Mouse (Mus musculus) heart, embryonic 16.5 days (tissue): Measurements from ENCODE around the gene Hdc. TPM values are rescaled to one million over a fixed set of nuclear protein-coding genes. Genes with fewer than 3 reads are reported as not detected.

Experiments used
- ATAC-seq: fragments of 200-750 bp; cut with Nextera tagmentation; replicated peaks from 2 replicates; pipeline ENCODE4 v1.8.0; 2017; ENCODE audit warnings: moderate number of reproducible peaks; ENCODE audit not compliant: insufficient read depth, low FRiP score; ENCODE audit errors: extremely low read depth
- H3K27ac ChIP-seq: fragments of 300-500 bp; sonication (generic); 2 replicates; pipeline ENCODE4 v1.5.1; 2014; ENCODE audit warnings: mild to moderate bottlenecking, low read length, control low read depth, moderate library complexity
- H3K27me3 ChIP-seq: fragments of 300-500 bp; sonication (generic); 2 replicates; pipeline ENCODE4 v1.6.1; 2014; ENCODE audit warnings: low read length, mixed read lengths; ENCODE audit not compliant: control insufficient read depth, insufficient read depth
- H3K36me3 ChIP-seq: fragments of 300-500 bp; sonication (generic); 2 replicates; pipeline ENCODE4 v1.6.1; 2014; ENCODE audit not compliant: control insufficient read depth, insufficient read depth
- H3K4me1 ChIP-seq: fragments of 300-500 bp; sonication (generic); 2 replicates; pipeline ENCODE4 v1.6.1; 2014; ENCODE audit warnings: low read length, mixed read lengths; ENCODE audit not compliant: control insufficient read depth, insufficient read depth
- H3K4me2 ChIP-seq: fragments of 300-500 bp; sonication (generic); 2 replicates; pipeline ENCODE4 v1.6.1; 2014; ENCODE audit warnings: low read depth, mild to moderate bottlenecking, control low read depth, low read length
- H3K4me3 ChIP-seq: fragments of 300-500 bp; sonication (generic); 2 replicates; pipeline ENCODE4 v1.5.1; 2014; ENCODE audit warnings: mild to moderate bottlenecking, control low read depth, low read length
- H3K9ac ChIP-seq: fragments of 300-500 bp; sonication (generic); 2 replicates; pipeline ENCODE4 v1.6.1; 2014; ENCODE audit warnings: low read length, control low read depth
- H3K9me3 ChIP-seq: fragments of 300-500 bp; sonication (generic); replicated peaks from 2 replicates; pipeline ENCODE4 v1.6.1; 2016; ENCODE audit warnings: low read length; ENCODE audit not compliant: control insufficient read depth
- WGBS: fragments of 180-500 bp; shearing (Covaris S2); extraction: QIAGEN DNeasy Blood & Tissue Kit; methylation state at CpG from one replicate; pipeline ENCODE4 v1.1.7; 2014; 5-methylcytosine and 5-hydroxymethylcytosine counted together
- polyA plus RNA-seq: library from polyadenylated mRNA; unstranded; fragments of >200 nt; fragmentation: Nextera tagmentation; extraction: Ambion mirVana; gene quantifications from 2 replicates; pipeline ENCODE4 v1.2.1, GENCODE M21; 2015

The Hdc gene
- polyA plus RNA-seq, 1 experiment from 2014 or later, result 11.4 TPM

- no peaks in the 10 kb centered on the region for H3K36me3 ChIP-seq
- no peak overlapping the region for H3K4me3 ChIP-seq
- H3K4me2 ChIP-seq, result no peak overlapping the region
- no peak for ATAC-seq
- no peak overlapping the region for H3K27ac ChIP-seq
- 0 out of 2 replicates have a peak, but pooled peaks cover 2% of the 10 kb centered on the region for H3K4me1 ChIP-seq
- H3K9me3 ChIP-seq, result no peaks in the 10 kb centered on the region
- 89% methylated on average over 7 of the region's 7 CpGs for WGBS
- H3K27me3 ChIP-seq, result no peaks in the 10 kb centered on the region
- H3K9ac ChIP-seq, result no peak overlapping the region
Observed at GRCm38 (mm10) chr2:126596347-126597072, 22.6 kb downstream of the Hdc start.

DNA sequence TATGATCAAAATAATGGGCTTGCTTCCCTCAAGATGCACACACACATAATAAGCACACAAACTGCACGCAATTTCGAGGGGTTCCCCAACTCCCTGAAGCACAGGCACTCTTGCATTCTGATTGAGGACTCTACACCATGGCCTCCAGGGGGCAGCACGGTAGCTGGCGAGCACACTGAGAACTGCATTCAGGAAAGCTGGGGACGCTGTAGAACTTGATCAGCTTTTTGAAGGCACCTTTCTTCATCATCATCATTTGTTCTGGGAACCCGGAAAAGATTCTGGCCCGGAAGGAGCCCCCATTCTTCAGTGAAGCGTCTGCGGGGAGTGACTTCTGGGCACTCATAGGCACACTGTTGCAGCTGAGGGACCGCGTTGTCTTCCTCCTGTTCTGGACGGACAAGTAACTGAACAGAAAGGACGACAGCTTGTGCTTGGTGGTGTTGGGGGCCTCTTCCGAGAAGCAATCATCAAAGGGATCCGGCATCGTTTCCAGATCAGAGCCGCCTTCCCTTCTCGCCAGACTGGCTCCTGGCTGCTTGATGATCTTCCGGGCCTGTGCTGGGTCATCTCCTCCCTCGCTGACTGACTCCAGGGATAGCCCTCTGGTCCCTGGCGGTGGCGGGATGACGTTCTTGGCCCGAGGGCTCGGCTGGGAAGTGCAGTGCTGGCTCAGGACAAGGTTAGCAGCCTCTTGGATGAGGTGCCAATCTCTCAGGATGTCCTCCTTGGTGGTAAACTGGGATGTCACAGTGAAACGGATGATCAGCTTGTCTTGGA is 25.1 kb downstream of the Hdc start:
- Histone ChIP-seq H3K4me3 (peak overlapping the region; percentile 52), H3K4me1 (0 out of 2 replicates have a peak, but pooled peaks cover 2% of the 10 kb centered on the region), H3K9ac (peak overlapping the region; percentile 72), H3K27ac (no peak overlapping the region), H3K9me3 (no peaks in the 10 kb centered on the region), H3K4me2 (peak overlapping the region; percentile 86), H3K36me3 (no peaks in the 10 kb centered on the region), H3K27me3 (no peaks in the 10 kb centered on the region)
- peak; percentile 35; the same call in 1 of the 2 replicates for ATAC-seq
- 20% methylated on average over 26 of the region's 26 CpGs for WGBS

DNA sequence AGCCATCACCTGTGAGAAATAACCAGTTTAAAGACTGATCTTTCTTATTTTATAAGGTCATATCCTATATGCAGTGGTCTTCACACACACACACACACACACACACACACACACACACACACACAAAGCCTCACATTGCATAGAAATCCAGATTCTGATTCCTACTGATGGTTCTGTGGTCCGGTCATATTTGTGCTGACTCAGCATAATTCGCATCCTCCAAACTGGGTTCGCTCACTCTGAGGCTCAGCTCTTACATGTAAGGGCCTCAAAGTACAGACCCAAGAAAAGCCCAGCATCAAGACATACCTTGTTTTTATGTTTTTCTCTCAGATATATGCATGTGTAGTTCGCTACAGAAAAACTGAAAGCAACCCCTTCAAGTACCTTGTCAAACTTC is 27.8 kb downstream of the Hdc start:
- H3K36me3 ChIP-seq, result no peaks in the 10 kb centered on the region
- 89% methylated on average over 4 of the region's 4 CpGs for WGBS
- H3K4me3 ChIP-seq, result no peak overlapping the region
- no peak overlapping the region for H3K27ac ChIP-seq
- H3K4me2 ChIP-seq, result no peak overlapping the region
- H3K9ac ChIP-seq, result no peak overlapping the region
- H3K9me3 ChIP-seq, result no peaks in the 10 kb centered on the region
- H3K27me3 ChIP-seq, result no peaks in the 10 kb centered on the region
- no peaks in the 10 kb centered on the region for H3K4me1 ChIP-seq
- no peak for ATAC-seq

- H3K9me3 ChIP-seq, result no peaks in the 10 kb centered on the region
- no peak overlapping the region for H3K4me3 ChIP-seq
- H3K36me3 ChIP-seq, result no peaks in the 10 kb centered on the region
- H3K4me1 ChIP-seq, result no peaks in the 10 kb centered on the region
- ATAC-seq, result no peak
- no peaks in the 10 kb centered on the region for H3K27me3 ChIP-seq
- H3K9ac ChIP-seq, result no peak overlapping the region
- H3K27ac ChIP-seq, result no peak overlapping the region
- no peak overlapping the region for H3K4me2 ChIP-seq
- 66% methylated on average over 3 of the region's 3 CpGs for WGBS
Observed at GRCm38 (mm10) chr2:126587468-126587867, 31.6 kb downstream of the Hdc start.

DNA sequence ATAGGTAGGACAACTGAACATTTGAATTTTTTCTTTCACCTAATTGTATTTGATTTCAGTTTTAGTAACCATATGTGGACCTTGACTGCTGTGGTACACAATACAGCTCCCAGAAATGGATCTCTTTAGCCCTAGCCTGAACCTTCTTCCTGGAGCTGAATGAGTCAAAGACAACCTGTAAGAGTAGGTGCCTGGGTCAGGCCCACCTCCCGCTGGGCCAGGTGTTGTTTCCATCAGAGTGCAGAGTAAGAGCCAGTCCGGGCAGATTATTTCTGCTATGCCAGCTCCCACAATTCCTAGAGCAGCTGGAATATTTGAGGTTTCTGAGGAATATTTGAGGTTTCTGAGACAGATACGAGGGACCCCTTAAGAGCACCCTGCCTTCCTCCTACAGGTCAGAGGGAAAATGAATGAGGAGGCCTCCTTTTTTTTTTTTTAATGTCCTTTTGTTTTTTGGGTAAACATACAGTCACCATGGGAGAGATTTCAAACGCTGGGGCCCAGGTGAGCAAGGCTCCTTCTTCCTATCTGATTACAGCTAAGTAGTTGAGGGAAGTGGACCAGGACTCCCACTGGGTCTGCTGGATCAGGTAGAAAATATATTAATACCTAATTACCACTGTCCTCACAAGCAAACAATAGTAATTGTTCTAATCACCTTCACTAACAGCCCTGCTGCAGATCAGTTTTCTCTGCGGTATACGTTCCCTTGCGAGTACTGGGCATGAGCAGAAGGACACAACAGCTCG is 34.3 kb downstream of the Hdc start:
- Histone ChIP-seq H3K4me2 (no peak overlapping the region), H3K27ac (no peak overlapping the region), H3K4me1 (no peaks in the 10 kb centered on the region), H3K4me3 (no peak overlapping the region), H3K36me3 (no peaks in the 10 kb centered on the region), H3K9me3 (no peaks in the 10 kb centered on the region), H3K9ac (no peak overlapping the region), H3K27me3 (no peaks in the 10 kb centered on the region)
- 76% methylated on average over 8 of the region's 8 CpGs for WGBS
- no peak for ATAC-seq

DNA sequence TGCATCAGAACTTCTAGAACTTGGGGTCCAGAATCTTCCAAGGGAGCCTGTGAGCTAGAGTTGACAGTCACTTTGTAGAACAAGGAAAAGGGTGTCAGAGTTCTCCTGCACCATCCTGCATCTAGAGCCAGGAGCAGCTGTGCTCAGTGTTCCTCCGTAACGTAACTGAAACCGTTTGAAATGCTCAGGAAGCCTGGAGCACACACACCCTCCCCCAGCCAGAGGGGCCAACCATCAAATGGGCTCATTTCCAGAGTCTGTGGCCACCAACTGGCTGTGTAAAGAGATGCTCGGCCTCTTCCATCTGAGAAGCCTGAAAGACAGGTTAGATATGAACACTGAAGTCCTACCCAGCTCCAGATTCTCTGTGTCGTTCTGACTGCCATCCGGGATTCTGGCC is 35.1 kb downstream of the Hdc start:
- Histone ChIP-seq H3K27ac (no peak overlapping the region), H3K4me2 (no peak overlapping the region), H3K27me3 (no peaks in the 10 kb centered on the region), H3K9ac (no peak overlapping the region), H3K36me3 (no peaks in the 10 kb centered on the region), H3K4me1 (no peaks in the 10 kb centered on the region), H3K4me3 (no peak overlapping the region), H3K9me3 (no peaks in the 10 kb centered on the region)
- ATAC-seq, result no peak
- 56% methylated on average over 6 of the region's 6 CpGs for WGBS

GRCm38 (mm10) chr2:126579282-126579681 is 39.8 kb downstream of the Hdc start:
- H3K4me1 ChIP-seq, result no peaks in the 10 kb centered on the region
- ATAC-seq, result no peak

DNA sequence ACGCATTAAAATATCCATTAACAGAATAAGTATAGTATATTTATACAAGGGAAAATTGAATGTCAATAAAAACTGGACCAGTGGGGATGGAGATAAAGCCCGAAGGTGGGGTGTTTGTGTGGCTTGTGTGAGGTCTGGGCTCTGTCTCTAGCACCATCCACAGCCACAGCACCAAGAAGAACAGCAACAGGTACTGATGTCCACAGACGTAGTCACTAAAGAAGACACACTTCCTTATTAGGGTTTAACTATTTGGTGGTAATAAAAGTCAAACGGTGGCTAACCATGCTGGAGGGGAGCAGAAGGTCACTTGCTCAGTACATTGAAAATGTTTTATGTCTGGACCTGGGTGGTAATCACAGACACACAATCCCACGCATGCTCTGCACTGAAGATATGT is 41.7 kb downstream of the Hdc start:
- no peak for ATAC-seq
- 77% methylated on average over 5 of the region's 5 CpGs for WGBS

More at GRCm38 (mm10) chr2:126579282-126579681, 39.8 kb downstream of the Hdc start:
- no peaks in the 10 kb centered on the region for H3K27me3 ChIP-seq
- no peak overlapping the region for H3K9ac ChIP-seq
- WGBS, result 82% methylated on average over 1 of the region's 1 CpGs
- no peaks in the 10 kb centered on the region for H3K36me3 ChIP-seq
- H3K4me3 ChIP-seq, result no peak overlapping the region
- H3K9me3 ChIP-seq, result no peaks in the 10 kb centered on the region
- H3K27ac ChIP-seq, result no peak overlapping the region
- no peak overlapping the region for H3K4me2 ChIP-seq

More for the DNA sequence above, 41.7 kb downstream of the Hdc start:
- no peaks in the 10 kb centered on the region for H3K9me3 ChIP-seq
- H3K27ac ChIP-seq, result no peak overlapping the region
- no peak overlapping the region for H3K4me3 ChIP-seq
- no peaks in the 10 kb centered on the region for H3K36me3 ChIP-seq
- H3K27me3 ChIP-seq, result no peaks in the 10 kb centered on the region
- no peaks in the 10 kb centered on the region for H3K4me1 ChIP-seq
- no peak overlapping the region for H3K4me2 ChIP-seq
- H3K9ac ChIP-seq, result no peak overlapping the region
